Mouse (Mus musculus) gastrocnemius, postnatal 36 days (tissue): ENCODE results near the gene Tekt4. TPM values are rescaled to one million over a fixed set of nuclear protein-coding genes. Genes with fewer than 3 reads are reported as not detected.

Experiments used
- DNase-seq, 2 experiments: peaks; one replicate each; pipeline ENCODE4 v3.0.0; 2022
- intact Hi-C: fragments of 180-260 bp; cut with DNase I; formaldehyde crosslinking; loops from one replicate; pipeline ENCODE4 v1.15.1; 2025
- total RNA-seq, 2 experiments: library from RNA; stranded (reverse); gene quantifications; 2 replicates each; pipeline ENCODE4 v1.2.3; 2021

Tekt4 gene
- total RNA-seq, 2 experiments from 2014 or later = not detected

DNA sequence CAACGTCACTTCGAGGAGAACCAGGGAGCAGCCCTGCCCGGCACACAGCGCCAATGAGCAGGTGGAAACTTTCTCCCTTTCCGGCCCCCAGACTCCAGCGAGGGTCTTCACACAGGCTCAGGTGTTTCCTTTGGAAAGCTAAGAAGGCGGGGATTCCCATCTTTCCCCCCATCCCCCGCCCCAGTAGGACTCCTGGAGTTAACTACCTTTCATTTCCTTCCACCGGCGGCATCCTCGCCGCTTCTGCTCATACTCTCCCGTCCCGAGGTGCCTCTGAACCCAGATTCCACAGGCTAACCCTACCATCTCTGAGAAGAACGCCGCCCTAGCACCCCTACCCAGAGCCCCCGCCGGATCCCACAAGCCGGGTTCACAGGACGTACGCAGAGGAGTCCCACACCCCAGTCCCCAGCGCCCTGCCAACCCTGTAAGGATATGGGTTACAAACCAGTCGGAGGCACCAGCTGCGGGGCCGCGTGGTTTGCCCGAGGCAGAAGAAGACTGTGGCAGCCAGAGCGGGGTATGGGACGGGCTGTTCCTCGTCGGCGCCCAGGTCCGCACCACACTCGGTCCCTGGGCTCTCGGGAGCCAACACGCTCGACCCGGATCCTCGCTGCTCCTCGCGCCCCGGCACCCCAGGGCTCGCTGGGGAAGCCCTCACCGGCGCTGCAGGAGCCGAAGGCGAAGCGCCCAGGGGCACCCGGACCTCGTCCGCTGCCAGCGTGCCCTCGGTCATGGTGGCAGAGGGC lies 21.8 kb upstream of the Tekt4 start:
- intact Hi-C loops = no loop called here
- DNase-seq = peak in 1 of 2 experiments; percentile 20

- intact Hi-C loops = no loop called here
- no peak for DNase-seq
Measured at GRCm38 (mm10) chr17:25433223-25433616, 21.2 kb upstream of the Tekt4 start.

DNA sequence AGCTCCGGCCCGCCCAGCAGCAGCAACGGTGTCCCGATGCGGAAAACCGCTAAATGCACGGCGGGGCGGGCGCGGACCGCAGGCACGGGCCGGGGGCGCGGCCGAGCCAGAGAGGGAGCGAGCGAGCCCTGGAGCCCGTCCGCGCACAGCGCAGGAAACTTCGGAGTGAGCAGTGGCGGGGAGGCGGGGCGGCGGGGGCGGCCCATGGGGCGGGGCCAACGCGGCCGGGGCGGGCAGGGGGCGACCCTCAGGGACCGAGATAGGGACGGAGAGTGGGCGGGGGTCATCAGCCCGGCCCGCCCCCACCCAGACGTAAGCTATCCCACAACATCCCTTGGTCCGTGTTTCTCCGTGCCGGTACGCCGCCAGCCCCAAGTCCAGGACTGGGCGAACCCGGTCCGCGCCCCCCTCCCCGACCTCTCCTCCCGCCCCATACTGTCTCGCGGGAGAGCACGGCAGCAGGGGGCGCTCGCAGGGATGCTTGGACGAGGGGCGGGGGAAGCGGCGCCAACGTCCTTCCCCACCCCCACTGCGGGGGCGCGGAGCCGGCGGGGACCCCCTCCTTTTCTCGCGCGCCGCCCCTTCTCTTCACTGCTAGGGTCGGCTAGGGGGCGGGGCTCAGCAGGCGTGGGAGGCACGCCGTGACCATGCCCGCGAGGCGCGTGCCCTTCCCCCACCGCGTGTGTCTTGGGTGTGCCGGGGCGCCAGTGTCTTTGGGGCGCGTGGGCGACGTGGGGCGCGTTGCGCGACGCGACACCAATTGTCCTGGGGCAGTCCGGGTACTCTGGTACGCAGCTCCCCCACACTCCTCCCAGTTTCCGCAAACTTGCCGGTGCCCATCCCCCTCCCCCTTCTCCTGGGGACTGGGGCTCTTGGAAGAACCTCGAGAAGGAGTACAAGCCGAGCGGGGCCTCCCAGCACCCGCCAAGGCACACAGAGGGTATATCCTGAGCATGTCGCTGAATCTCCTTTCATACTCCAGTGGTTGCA lies 20.5 kb upstream of the Tekt4 start, which contains the start of gene Cacna1h:
Gene Cacna1h, minus strand, starts transcription at position 167 of the 990 bp plus-strand sequence.
- peak in 1 of 2 experiments; percentile 19 for DNase-seq
- intact Hi-C loops = no loop called here

DNA sequence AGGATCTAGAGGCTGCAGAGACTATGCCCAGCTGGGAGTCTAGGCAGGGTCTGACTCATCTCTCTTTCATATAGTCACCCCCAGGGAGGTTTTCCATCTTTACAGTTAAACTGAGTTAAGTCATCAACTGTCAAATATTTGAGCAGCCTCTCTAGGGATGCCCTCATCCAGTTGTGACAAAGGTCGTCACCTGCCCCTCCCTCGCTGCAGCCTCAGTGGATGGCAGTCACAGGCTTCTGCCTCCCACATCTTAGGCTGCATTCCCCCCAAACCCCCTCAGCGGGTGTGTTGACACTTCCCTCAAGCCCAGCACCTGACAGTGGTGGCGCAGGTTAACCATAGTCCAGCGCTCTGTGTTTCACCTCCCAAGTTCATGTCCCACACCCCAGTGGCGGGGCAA lies 13.0 kb upstream of the Tekt4 start:
- intact Hi-C loops = no loop called here
- DNase-seq = no peak

DNA sequence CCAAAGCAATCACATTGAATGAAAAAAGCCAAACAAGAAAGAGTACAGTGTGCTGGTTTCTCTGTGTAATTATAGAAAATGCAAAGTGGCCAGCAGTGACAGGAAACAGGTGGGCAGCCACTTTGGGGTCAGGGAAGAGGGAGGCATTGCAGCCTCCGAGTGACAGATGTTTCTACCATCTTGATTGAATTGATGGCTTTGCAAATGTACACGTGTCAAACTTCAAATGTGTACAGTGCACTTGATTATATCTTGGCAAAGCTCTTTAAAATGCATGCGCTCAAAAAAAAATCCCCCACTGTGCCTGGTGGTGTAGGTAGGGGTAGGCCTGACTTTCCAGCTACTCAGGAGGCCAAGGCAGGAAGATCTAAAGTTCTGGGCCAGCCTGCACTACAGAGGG lies 11.5 kb upstream of the Tekt4 start:
- intact Hi-C loops = no loop called here
- no peak for DNase-seq

- intact Hi-C loops = no loop called here
- no peak for DNase-seq
Measured at GRCm38 (mm10) chr17:25445074-25445473, 9.3 kb upstream of the Tekt4 start.

DNA sequence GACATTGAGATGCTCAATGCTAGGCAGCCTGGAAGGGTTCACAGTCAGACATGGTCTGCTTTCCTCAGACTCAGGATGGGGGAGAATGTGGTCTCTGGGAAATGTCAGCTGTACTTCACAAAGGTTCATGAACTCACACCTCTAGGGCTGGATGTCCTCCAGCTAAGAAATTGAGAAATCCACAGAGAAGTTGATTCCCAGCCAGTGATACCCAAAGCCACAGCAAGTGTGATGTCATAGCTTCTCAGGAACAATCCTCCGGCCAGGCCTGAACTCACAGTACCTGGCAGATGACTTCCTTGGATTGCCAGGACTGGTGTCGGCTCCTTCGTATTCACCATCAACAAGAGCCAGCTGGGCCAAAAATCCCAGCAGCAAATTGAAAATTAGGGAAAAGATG lies 8.6 kb upstream of the Tekt4 start:
- intact Hi-C loops = no loop called here
- DNase-seq = no peak

GRCm38 (mm10) chr17:25447865-25448264 lies 6.5 kb upstream of the Tekt4 start:
- DNase-seq = no peak
- intact Hi-C loops = no loop called here

DNA sequence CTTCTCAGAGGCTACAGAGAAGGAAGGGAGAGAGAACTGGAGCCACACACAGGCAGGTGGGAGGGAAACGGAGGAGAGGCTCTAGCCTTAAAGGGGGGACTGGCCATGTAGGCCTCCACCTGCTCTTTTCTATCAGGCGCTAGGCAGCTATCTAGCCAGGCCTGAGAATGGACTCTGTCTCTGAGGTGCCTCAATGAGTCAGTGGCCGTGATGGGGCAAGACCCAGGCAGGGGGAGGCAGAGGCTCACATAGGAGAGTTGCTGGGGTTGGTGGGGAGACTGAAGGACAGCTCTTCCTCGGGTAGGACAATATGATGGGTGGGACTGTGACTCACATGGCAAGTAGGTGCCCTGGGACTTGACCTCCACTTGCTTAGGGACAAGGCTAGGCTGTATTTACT lies 4.1 kb upstream of the Tekt4 start:
- intact Hi-C loops = no loop called here
- DNase-seq = no peak

DNA sequence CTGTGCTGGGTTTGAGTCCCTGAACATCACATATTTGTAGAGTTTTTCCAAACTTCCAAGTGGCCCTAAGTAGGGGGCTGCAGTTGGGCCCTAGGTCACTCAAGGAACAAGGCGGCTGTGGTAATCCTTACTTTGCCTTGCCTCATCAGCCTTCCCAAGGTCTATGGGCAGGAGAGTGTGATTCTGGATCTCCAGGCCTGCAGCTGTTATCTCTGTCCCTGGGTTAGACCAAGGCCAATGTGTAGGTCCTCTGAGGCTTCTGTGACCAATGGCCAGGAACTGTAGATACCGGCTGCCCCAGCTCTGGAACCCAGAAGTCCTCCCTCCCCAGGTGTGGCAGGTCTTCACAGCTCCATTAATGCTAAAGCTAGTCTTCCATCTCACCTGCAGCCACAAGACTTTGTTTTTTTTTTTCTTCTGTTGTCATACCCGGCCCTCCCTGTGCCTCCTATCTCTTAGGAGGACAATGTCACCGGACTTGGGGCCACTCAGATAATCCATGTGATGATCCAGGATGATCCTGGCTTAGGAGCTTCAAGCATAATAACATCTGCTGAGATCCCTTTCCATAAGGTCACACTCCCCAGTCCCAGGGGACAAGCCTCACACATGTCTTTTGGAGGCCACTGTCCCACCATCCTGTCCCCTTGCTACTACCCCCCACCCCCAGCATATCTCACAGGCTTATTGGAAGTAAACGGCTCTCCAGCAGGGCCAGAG lies 2.0 kb upstream of the Tekt4 start:
- intact Hi-C loops = no loop called here
- DNase-seq = no peak

GRCm38 (mm10) chr17:25456540-25456939 lies 2.1 kb downstream of the Tekt4 start:
- intact Hi-C loops = no loop called here
- DNase-seq = no peak

- DNase-seq = no peak
- intact Hi-C loops = no loop called here
Measured at GRCm38 (mm10) chr17:25462236-25462875, 7.9 kb downstream of the Tekt4 start.

DNA sequence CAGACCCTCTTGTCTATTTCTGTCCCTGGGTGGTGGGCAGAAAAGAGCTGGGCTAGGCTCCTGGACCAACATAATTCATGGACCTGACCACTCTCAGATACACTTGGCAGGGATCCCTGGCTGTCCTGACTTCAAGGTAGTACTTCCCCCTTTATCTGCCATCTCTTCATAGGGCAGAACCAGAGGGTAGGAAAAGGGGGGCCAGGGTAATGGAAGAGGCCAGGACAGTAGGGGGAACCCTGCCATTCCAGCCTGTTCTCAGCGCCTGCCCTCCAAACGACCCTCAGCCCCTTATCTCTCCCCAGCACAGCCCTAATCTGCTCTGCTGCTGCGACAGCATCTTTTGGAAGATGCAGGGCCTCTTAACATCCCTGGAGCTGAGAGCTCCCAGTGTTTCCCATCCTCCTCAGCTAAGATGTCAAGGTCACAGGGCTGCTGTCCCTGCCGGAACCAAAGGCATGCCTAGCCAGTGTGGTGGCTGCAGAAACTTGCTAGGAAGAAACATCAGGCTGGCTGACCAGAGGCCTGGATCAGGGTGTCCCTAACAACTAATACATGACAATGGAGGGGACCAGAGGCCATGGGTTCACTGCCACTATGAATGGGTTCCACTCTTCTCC lies 9.0 kb downstream of the Tekt4 start:
- no peak for DNase-seq
- intact Hi-C loops = no loop called here

GRCm38 (mm10) chr17:25464091-25464490 lies 9.7 kb downstream of the Tekt4 start:
- intact Hi-C loops = no loop called here
- no peak for DNase-seq

GRCm38 (mm10) chr17:25466257-25466656 lies 11.8 kb downstream of the Tekt4 start:
- intact Hi-C loops = loop anchor here (2.0 kb wide), 1 partner anchor 133 kb away; no protein-coding TSS in a partner anchor
- no peak for DNase-seq

- intact Hi-C loops = loop anchor here (2.0 kb wide), 1 partner anchor 135 kb away; no protein-coding TSS in a partner anchor
- no peak for DNase-seq
Measured at GRCm38 (mm10) chr17:25467781-25468180, 13.4 kb downstream of the Tekt4 start.

DNA sequence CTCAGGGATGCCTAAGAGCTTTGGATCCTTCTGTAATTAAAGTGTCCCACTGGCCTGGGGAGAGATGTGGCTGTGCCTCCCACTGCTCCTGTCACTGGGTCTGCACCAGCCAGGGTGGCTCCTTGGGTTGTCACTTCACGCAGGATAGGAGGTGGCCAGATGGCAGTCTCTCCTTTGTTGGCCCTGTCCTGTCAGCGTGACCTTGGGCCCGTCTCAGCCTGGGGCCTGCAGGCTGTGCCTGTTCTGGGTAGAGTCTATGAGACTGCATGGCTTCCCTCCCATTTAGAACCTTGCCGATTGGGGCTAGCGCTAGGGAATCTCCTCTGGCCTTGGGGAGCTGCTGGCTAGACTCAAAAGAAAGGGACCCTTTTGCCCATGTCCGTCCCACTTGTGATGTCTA lies 13.9 kb downstream of the Tekt4 start:
- intact Hi-C loops = no loop called here
- DNase-seq = no peak

DNA sequence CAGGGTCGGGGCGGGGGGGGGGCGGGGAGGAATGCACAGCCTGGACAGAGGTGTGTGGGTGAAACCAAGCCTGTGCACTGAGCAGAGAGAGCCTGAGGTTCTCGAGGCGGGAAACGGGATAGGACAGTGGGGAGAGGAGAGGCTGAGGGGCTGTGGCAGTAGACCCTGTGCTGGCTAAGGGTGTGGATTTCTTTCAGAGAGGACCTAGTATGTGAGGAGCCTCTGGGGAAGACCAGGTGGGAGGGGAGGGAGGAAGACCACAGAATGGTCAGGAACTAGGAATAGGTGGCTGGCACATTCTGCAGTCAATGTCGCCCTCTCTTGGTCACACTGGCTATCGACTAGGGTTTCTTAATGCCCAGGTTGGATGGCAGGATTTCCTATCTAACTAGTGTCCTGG lies 15.4 kb downstream of the Tekt4 start:
- intact Hi-C loops = loop anchor here (1.0 kb wide), 1 partner anchor 72 kb away; no protein-coding TSS in a partner anchor

DNA sequence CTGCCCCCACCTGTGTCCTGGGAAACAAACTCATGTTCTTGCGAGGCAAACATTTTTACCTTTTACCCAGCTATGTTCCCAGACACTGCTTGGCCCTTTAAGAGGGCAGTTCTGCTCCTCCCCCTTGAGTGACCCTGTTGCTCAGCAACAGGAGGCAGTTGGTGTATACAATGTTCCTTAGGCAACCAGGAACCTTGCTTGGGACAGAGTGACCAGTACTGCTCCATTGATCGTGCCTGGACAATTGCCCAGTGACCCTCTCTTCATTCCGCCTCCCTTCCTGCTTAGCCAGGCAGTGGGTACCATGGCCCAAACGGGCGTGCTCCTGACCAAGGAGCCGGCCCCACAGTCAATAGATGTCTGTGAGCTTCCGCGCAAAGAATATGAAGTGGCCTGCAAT lies 17.0 kb downstream of the Tekt4 start:
- intact Hi-C loops = no loop called here

More for the DNA sequence above, 15.4 kb downstream of the Tekt4 start:
- DNase-seq = peak; percentile 21 to 29

GRCm38 (mm10) chr17:25472044-25472443 lies 17.6 kb downstream of the Tekt4 start:
- intact Hi-C loops = no loop called here
- DNase-seq = no peak

More for the DNA sequence above, 17.0 kb downstream of the Tekt4 start:
- DNase-seq = no peak
